In the genomic region with DNA sequence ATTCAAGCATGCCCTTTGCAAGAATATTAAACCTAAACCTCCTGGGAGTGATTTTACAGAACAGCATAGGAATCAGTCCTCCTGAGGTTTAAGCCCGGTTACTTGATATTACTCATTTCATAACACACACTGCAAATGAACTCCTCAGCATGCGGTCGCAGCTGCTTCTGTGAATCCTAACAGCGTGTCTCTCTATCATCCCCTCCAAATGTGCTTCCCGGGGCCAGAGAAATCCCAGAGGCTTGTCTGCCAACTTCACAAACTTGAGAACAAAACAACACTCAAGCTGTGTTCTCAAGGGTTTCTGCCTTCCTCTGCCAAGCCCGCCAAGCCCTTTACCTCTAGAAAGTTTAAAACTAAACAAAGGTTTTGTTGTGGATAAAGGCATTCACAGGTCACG, we compare ENCODE assay signal across 10 mouse cellular contexts.
DNase-seq lines count a peak whose midpoint lies in the region; TF ChIP-seq lines count a peak whose summit lies in the region.
"Had no signal": no experiment of that assay in that cellular context is flagged by ENCODE, and none has a peak within 500 bp of the region (broad histone marks: within the 10 kb centered on the region; RNA-seq: fewer than 3 reads in every experiment).

No protein-coding gene starts in this region.

- peak; percentile 29 for DNase-seq in layer of hippocampus, adult 11-12 months (ENCODE audit: low spot score)
- no peak for DNase-seq in layer of hippocampus, adult 9-10 months (ENCODE audit: low spot score)
- peak; percentile 48 for DNase-seq in adipocyte (ENCODE audit: low spot score)
- DNase-seq in gastrocnemius, adult 2 months = peak; percentile 45
- DNase-seq in lung, postnatal 10 days = peak; percentile 44
- no peak for DNase-seq in urinary bladder, postnatal 25 days (ENCODE audit: low spot score)
- DNase-seq in cerebellum, postnatal 14 days = no peak
- DNase-seq: cerebellum, adult 9-10 months had no signal

- intact Hi-C loops in gastrocnemius, adult 2 months (cut with DNase I) = no loop called here

- TF ChIP-seq CTCF in gastrocnemius, adult 2 months (IDR thresholded peaks at IDR 0.05) = no peak

- H3K27ac ChIP-seq in gastrocnemius, adult 2 months = no peak overlapping the region
- H3K27ac ChIP-seq: forebrain, embryonic 15.5 days; midbrain, embryonic 12.5 days had no signal

- H3K4me3 ChIP-seq in gastrocnemius, adult 2 months = 0 out of 2 replicates have a peak overlapping the region, but pooled peaks have one; percentile 5
- H3K4me3 ChIP-seq: forebrain, embryonic 15.5 days; midbrain, embryonic 12.5 days had no signal

Comparison
In these comparisons a context has a peak if more than half of its experiments do, and no peak if none do; other contexts are left out.
1. DNase-seq: peak in layer of hippocampus, adult 11-12 months (single experiment), adipocyte (single experiment), gastrocnemius, adult 2 months (single experiment) and lung, postnatal 10 days (single experiment); none in layer of hippocampus, adult 9-10 months (single experiment), urinary bladder, postnatal 25 days (single experiment) and cerebellum, postnatal 14 days (0 of 2).